18 mouse cellular contexts compared by ENCODE assay signal in genomic region chr12:71975626-71976025, GRCm38 (mm10).
DNase-seq lines count a peak whose midpoint lies in the region; ATAC-seq and TF ChIP-seq lines count a peak whose summit lies in the region.
"Had no signal": no experiment of that assay in that cellular context is flagged by ENCODE, and none has a peak within 500 bp of the region (broad histone marks: within the 10 kb centered on the region; RNA-seq: fewer than 3 reads in every experiment).

No protein-coding gene starts in this region.

- H3K36me3 ChIP-seq in heart, embryonic 15.5 days = peaks cover 31% of the 10 kb centered on the region
- H3K36me3 ChIP-seq in hindbrain, embryonic 16.5 days (ENCODE audit: control insufficient read depth, insufficient read depth, low read length) = peaks cover 28% of the 10 kb centered on the region

- H3K9ac ChIP-seq in heart, embryonic 15.5 days = no peak overlapping the region
- no peak overlapping the region for H3K9ac ChIP-seq in hindbrain, embryonic 16.5 days (ENCODE audit: low read depth, low read length)
- H3K9ac ChIP-seq: embryonic facial prominence, embryonic 15.5 days; hindbrain, embryonic 15.5 days; liver, embryonic 13.5 days; stomach, embryonic 15.5 days had no signal

- H3K27me3 ChIP-seq in heart, embryonic 15.5 days = no peaks in the 10 kb centered on the region
- H3K27me3 ChIP-seq in hindbrain, embryonic 16.5 days (replicated peaks; ENCODE audit: control insufficient read depth, insufficient read depth, low read length) = no peaks in the 10 kb centered on the region
- H3K27me3 ChIP-seq: embryonic facial prominence, embryonic 15.5 days; hindbrain, embryonic 15.5 days; liver, embryonic 13.5 days; stomach, embryonic 15.5 days had no signal

- intact Hi-C loops in heart, postnatal 14 days (cut with DNase I) = loop anchor here (5.0 kb wide), 3 partner anchors 62 to 143 kb away; partner anchors contain the start of gene Daam1
- intact Hi-C loops in left cerebral cortex, adult 2 months (cut with DNase I) = no loop called here
- intact Hi-C loops in left cerebral cortex, postnatal 14 days (cut with DNase I) = loop anchor here (5.0 kb wide), 1 partner anchor 143 kb away; the partner anchor contains the start of gene Daam1

- H3K27ac ChIP-seq in left cerebral cortex, adult 2 months = peak overlapping the region; percentile 45
- peak overlapping the region; percentile 75 for H3K27ac ChIP-seq in heart, embryonic 15.5 days
- H3K27ac ChIP-seq in hindbrain, embryonic 16.5 days (ENCODE audit: low read depth, low read length) = no peak overlapping the region
- H3K27ac ChIP-seq: embryonic facial prominence, embryonic 15.5 days; liver, embryonic 13.5 days; stomach, embryonic 15.5 days had no signal

- ATAC-seq in heart, embryonic 15.5 days (replicated peaks; ENCODE audit: insufficient number of reproducible peaks, insufficient read depth, low FRiP score, low read depth) = no peak
- no peak for ATAC-seq in hindbrain, embryonic 16.5 days

- no peak for TF ChIP-seq CTCF in left cerebral cortex, adult 2 months (IDR thresholded peaks at IDR 0.05)
- TF ChIP-seq CTCF in brain, embryonic 14.5 days (IDR thresholded peaks at IDR 0.05; ENCODE audit: borderline replicate concordance, extremely low read depth, insufficient read depth, insufficient read length) = no peak

- no peak overlapping the region for H3K4me2 ChIP-seq in heart, embryonic 15.5 days
- H3K4me2 ChIP-seq in hindbrain, embryonic 16.5 days (ENCODE audit: low read length) = no peak overlapping the region
- H3K4me2 ChIP-seq: embryonic facial prominence, embryonic 15.5 days; hindbrain, embryonic 15.5 days; liver, embryonic 13.5 days; stomach, embryonic 15.5 days had no signal

- peaks cover 87% of the 10 kb centered on the region for H3K4me1 ChIP-seq in heart, embryonic 15.5 days (replicated peaks)
- H3K4me1 ChIP-seq in hindbrain, embryonic 16.5 days (ENCODE audit: control insufficient read depth, insufficient read depth, low read depth, low read length) = peaks cover 6% of the 10 kb centered on the region; the same call in 1 of the 2 replicates

- no peaks in the 10 kb centered on the region for H3K9me3 ChIP-seq in heart, embryonic 15.5 days (replicated peaks)
- no peaks in the 10 kb centered on the region for H3K9me3 ChIP-seq in hindbrain, embryonic 16.5 days (ENCODE audit: control insufficient read depth, low read length)
- H3K9me3 ChIP-seq: embryonic facial prominence, embryonic 15.5 days; hindbrain, embryonic 15.5 days; liver, embryonic 13.5 days; stomach, embryonic 15.5 days had no signal

- peak; percentile 83 for DNase-seq in heart, adult 11 months
- no peak for DNase-seq in heart, postnatal 14 days
- no peak for DNase-seq in left cerebral cortex, adult 2 months (ENCODE audit: extremely low spot score in 1 of 2, low spot score in 2 of 2)
- no peak for DNase-seq in left cerebral cortex, postnatal 14 days (ENCODE audit: low spot score in 2 of 2)
- DNase-seq in brain, embryonic 14.5 days (ENCODE audit: low read depth) = peak; percentile 49
- DNase-seq in kidney, adult 8-10 months = no peak
- DNase-seq: cerebellum, adult 18-20 months; gastrocnemius, postnatal 25 days; kidney, adult 11 months; kidney, postnatal 36 days; liver, embryonic 13.5 days; right cerebral cortex, adult 18-20 months; spleen, adult 18-20 months had no signal

- TF ChIP-seq POLR2A in brain, embryonic 14.5 days (IDR thresholded peaks at IDR 0.05; ENCODE audit: borderline replicate concordance, extremely low read depth, insufficient read depth, insufficient read length, poor library complexity, severe bottlenecking) = no peak

- 54% methylated on average over 1 of the region's 1 CpGs for WGBS in heart, embryonic 15.5 days
- 77% methylated on average over 1 of the region's 1 CpGs for WGBS in hindbrain, embryonic 16.5 days

- no peak overlapping the region for H3K4me3 ChIP-seq in left cerebral cortex, adult 2 months
- H3K4me3 ChIP-seq in heart, embryonic 15.5 days = no peak overlapping the region
- H3K4me3 ChIP-seq in hindbrain, embryonic 16.5 days (ENCODE audit: low read length) = no peak overlapping the region
- H3K4me3 ChIP-seq: embryonic facial prominence, embryonic 15.5 days; hindbrain, embryonic 15.5 days; liver, embryonic 13.5 days; stomach, embryonic 15.5 days had no signal

Comparison
In these comparisons a context has a peak if more than half of its experiments do, and no peak if none do; other contexts are left out.
1. DNase-seq: peak in heart, adult 11 months (single experiment) and brain, embryonic 14.5 days (single experiment); none in heart, postnatal 14 days (0 of 2), left cerebral cortex, adult 2 months (0 of 2), left cerebral cortex, postnatal 14 days (0 of 2) and kidney, adult 8-10 months (0 of 2).